Mouse (Mus musculus) neural tube, embryonic 13.5 days (tissue): ENCODE results near the gene Fam163a. TPM values are rescaled to one million over a fixed set of nuclear protein-coding genes. Genes with fewer than 3 reads are reported as not detected.
"Not testable (repeated sequence)": the region's sequence is repeated elsewhere in the genome, so short reads cannot be mapped to it uniquely, and the experiment has no call there.

Experiments
- ATAC-seq: fragments of 200-750 bp; cut with Nextera tagmentation; 2 replicates; pipeline ENCODE4 v1.8.0; 2017; ENCODE audit warnings: low read depth, mild to moderate bottlenecking, moderate TSS enrichment, moderate library complexity
- H3K27ac ChIP-seq: fragments of 300-500 bp; sonication (generic); replicated peaks from 2 replicates; pipeline ENCODE4 v1.5.1; 2015; ENCODE audit warnings: moderate library complexity, mild to moderate bottlenecking, inconsistent platforms
- H3K27me3 ChIP-seq: fragments of 300-500 bp; sonication (generic); 2 replicates; pipeline ENCODE4 v1.6.1; 2015; ENCODE audit warnings: mild to moderate bottlenecking, inconsistent platforms
- H3K36me3 ChIP-seq: fragments of 300-500 bp; sonication (generic); 2 replicates; pipeline ENCODE4 v1.6.1; 2015; ENCODE audit warnings: mild to moderate bottlenecking, inconsistent platforms
- H3K4me1 ChIP-seq: fragments of 300-500 bp; sonication (generic); replicated peaks from 2 replicates; pipeline ENCODE4 v1.6.1; 2015; ENCODE audit warnings: inconsistent platforms
- H3K4me2 ChIP-seq: fragments of 300-500 bp; sonication (generic); 2 replicates; pipeline ENCODE4 v1.6.1; 2015; ENCODE audit warnings: inconsistent platforms, mild to moderate bottlenecking, moderate library complexity
- H3K4me3 ChIP-seq: fragments of 300-500 bp; sonication (generic); 2 replicates; pipeline ENCODE4 v1.5.1; 2015; ENCODE audit warnings: mild to moderate bottlenecking, inconsistent platforms
- H3K9ac ChIP-seq: fragments of 300-500 bp; sonication (generic); 2 replicates; pipeline ENCODE4 v1.6.1; 2015; ENCODE audit warnings: moderate library complexity, mild to moderate bottlenecking, inconsistent platforms
- H3K9me3 ChIP-seq: fragments of 300-500 bp; sonication (generic); 2 replicates; pipeline ENCODE4 v1.6.1; 2016; ENCODE audit warnings: inconsistent platforms
- WGBS: fragments of 180-500 bp; shearing (Covaris S2); methylation state at CpG from one replicate; pipeline ENCODE4 v1.1.7; 2015; 5-methylcytosine and 5-hydroxymethylcytosine counted together
- polyA plus RNA-seq: library from polyadenylated mRNA; unstranded; fragments of >200 nt; fragmentation: Nextera tagmentation; extraction: Ambion mirVana; gene quantifications from 2 replicates; pipeline ENCODE4 v1.2.1, GENCODE M21; 2015

The Fam163a gene
- polyA plus RNA-seq, result 6.2 and 7.2 TPM in 2 replicates

GRCm38 (mm10) chr1:156204656-156205131, at the start of gene Fam163a:
Gene Fam163a, minus strand, starts transcription at chr1:156205026.
- H3K9me3 ChIP-seq, result no peaks in the 10 kb centered on the region
- ATAC-seq, result peak; percentile 78
- no peaks in the 10 kb centered on the region for H3K36me3 ChIP-seq
- peak within 1 kb of the TSS; percentile 70 for H3K4me2 ChIP-seq
- H3K9ac ChIP-seq, result peak within 1 kb of the TSS; percentile 72
- H3K4me3 ChIP-seq, result peak within 1 kb of the TSS; percentile 42
- peaks cover 31% of the 10 kb centered on the region for H3K4me1 ChIP-seq
- peak within 1 kb of the TSS; percentile 34 for H3K27ac ChIP-seq
- under 1% methylated on average over 44 of the region's 44 CpGs for WGBS
- peaks cover 55% of the 10 kb centered on the region for H3K27me3 ChIP-seq

- not testable (repeated sequence) for H3K4me1 ChIP-seq, H3K27me3 ChIP-seq, H3K4me2 ChIP-seq, H3K9me3 ChIP-seq, H3K27ac ChIP-seq, H3K9ac ChIP-seq, H3K36me3 ChIP-seq, ATAC-seq, H3K4me3 ChIP-seq
- whole genome bisulfite sequencing, result 89% methylated on average over 4 of the region's 4 CpGs
Observed at GRCm38 (mm10) chr1:156251096-156251495, 46.3 kb upstream of the Fam163a start.

GRCm38 (mm10) chr1:156247893-156248292, 43.1 kb upstream of the Fam163a start:
- H3K4me1 ChIP-seq, result no peaks in the 10 kb centered on the region
- H3K9ac ChIP-seq, result no peak overlapping the region
- 65% methylated on average over 3 of the region's 3 CpGs for WGBS
- no peaks in the 10 kb centered on the region for H3K36me3 ChIP-seq
- no peaks in the 10 kb centered on the region for H3K9me3 ChIP-seq
- no peaks in the 10 kb centered on the region for H3K27me3 ChIP-seq
- H3K4me2 ChIP-seq, result no peak overlapping the region
- ATAC-seq, result no peak
- no peak overlapping the region for H3K4me3 ChIP-seq
- no peak overlapping the region for H3K27ac ChIP-seq

GRCm38 (mm10) chr1:156241713-156242348, 37.0 kb upstream of the Fam163a start:
- H3K4me3 ChIP-seq, result no peak overlapping the region
- no peaks in the 10 kb centered on the region for H3K4me1 ChIP-seq
- no peaks in the 10 kb centered on the region for H3K27me3 ChIP-seq
- WGBS, result 9% methylated on average over 14 of the region's 14 CpGs
- H3K27ac ChIP-seq, result no peak overlapping the region
- no peaks in the 10 kb centered on the region for H3K36me3 ChIP-seq
- H3K9ac ChIP-seq, result no peak overlapping the region
- no peaks in the 10 kb centered on the region for H3K9me3 ChIP-seq
- no peak overlapping the region for H3K4me2 ChIP-seq
- peak; percentile 61; the same call in 1 of the 2 replicates for ATAC-seq

DNA sequence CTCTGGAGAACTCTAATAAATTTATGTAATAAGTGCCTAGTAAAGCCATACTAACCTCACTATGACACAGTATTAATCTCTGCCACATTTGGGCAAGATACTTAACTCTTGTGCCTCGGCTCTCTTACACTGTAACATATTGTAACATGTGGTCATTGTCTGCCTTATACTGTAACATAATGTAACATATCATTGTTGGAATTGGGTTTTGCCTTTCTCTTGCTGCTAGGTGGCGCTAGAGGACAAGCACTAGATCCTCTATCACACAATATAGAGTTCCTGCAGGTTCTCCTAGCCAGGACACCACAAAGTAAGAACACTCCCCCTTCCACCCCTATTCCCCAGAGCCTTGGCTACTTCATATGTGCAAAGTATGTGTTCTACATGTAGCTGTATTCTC, 36.2 kb upstream of the Fam163a start:
- H3K27ac ChIP-seq, result no peak overlapping the region
- no peaks in the 10 kb centered on the region for H3K4me1 ChIP-seq
- H3K27me3 ChIP-seq, result no peaks in the 10 kb centered on the region
- H3K4me2 ChIP-seq, result no peak overlapping the region
- H3K9me3 ChIP-seq, result no peaks in the 10 kb centered on the region
- 44% methylated on average over 2 of the region's 2 CpGs for WGBS
- no peak overlapping the region for H3K9ac ChIP-seq
- no peaks in the 10 kb centered on the region for H3K36me3 ChIP-seq
- no peak overlapping the region for H3K4me3 ChIP-seq
- no peak for ATAC-seq

- Histone ChIP-seq H3K4me3 (no peak overlapping the region), H3K27me3 (no peaks in the 10 kb centered on the region), H3K4me1 (peaks cover 15% of the 10 kb centered on the region), H3K9ac (no peak overlapping the region), H3K27ac (peak overlapping the region; percentile 46), H3K36me3 (no peaks in the 10 kb centered on the region), H3K9me3 (no peaks in the 10 kb centered on the region), H3K4me2 (no peak overlapping the region)
- peak; percentile 24; the same call in 1 of the 2 replicates for ATAC-seq
- WGBS, result 72% methylated on average over 6 of the region's 6 CpGs
Observed at GRCm38 (mm10) chr1:156231122-156231521, 26.3 kb upstream of the Fam163a start.

GRCm38 (mm10) chr1:156230339-156231089, 25.7 kb upstream of the Fam163a start:
- Histone ChIP-seq H3K4me1 (peaks cover 15% of the 10 kb centered on the region), H3K4me3 (no peak overlapping the region), H3K27me3 (no peaks in the 10 kb centered on the region), H3K9me3 (no peaks in the 10 kb centered on the region), H3K4me2 (0 out of 2 replicates have a peak overlapping the region, but pooled peaks have one; percentile 18), H3K9ac (no peak overlapping the region), H3K27ac (peak overlapping the region; percentile 46), H3K36me3 (no peaks in the 10 kb centered on the region)
- 37% methylated on average over 9 of the region's 9 CpGs for WGBS
- ATAC-seq, result peak; percentile 81

GRCm38 (mm10) chr1:156229448-156229847, 24.6 kb upstream of the Fam163a start:
- Histone ChIP-seq H3K9me3 (no peaks in the 10 kb centered on the region), H3K27ac (no peak overlapping the region), H3K9ac (no peak overlapping the region), H3K4me3 (no peak overlapping the region), H3K4me1 (peaks cover 15% of the 10 kb centered on the region), H3K36me3 (no peaks in the 10 kb centered on the region), H3K4me2 (no peak overlapping the region), H3K27me3 (no peaks in the 10 kb centered on the region)
- WGBS, result 30% methylated on average over 7 of the region's 7 CpGs
- ATAC-seq, result no peak

DNA sequence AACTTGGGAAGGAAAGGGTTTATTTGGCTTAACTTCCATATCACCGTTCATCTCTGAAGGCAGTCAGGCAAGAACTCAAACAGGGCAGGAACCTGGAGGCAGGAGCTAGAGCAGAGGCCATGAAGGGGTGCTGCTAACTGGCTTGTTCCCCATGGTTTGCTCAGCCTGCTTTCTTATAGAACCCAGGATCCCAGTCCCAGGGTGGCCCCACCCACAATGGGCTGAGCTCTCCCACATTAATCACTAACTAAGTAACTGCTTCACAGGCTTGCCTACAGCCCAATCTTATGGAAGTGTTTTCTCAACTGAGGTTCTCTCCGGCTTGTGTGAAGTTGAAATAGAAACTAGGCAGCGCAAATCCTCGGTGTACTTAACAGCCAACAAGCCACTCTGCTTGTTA, 23.9 kb upstream of the Fam163a start:
- Histone ChIP-seq H3K9me3 (no peaks in the 10 kb centered on the region), H3K27me3 (no peaks in the 10 kb centered on the region), H3K27ac (no peak overlapping the region), H3K4me1 (peaks cover 15% of the 10 kb centered on the region), H3K9ac (no peak overlapping the region), H3K36me3 (no peaks in the 10 kb centered on the region), H3K4me3 (no peak overlapping the region), H3K4me2 (no peak overlapping the region)
- WGBS, result 84% methylated on average over 4 of the region's 4 CpGs
- ATAC-seq, result no peak

- ATAC-seq, result no peak
- H3K4me1 ChIP-seq, result peaks cover 29% of the 10 kb centered on the region
- H3K4me3 ChIP-seq, result no peak overlapping the region
- H3K27me3 ChIP-seq, result no peaks in the 10 kb centered on the region
- H3K4me2 ChIP-seq, result no peak overlapping the region
- H3K9me3 ChIP-seq, result no peaks in the 10 kb centered on the region
- H3K27ac ChIP-seq, result no peak overlapping the region
- H3K36me3 ChIP-seq, result no peaks in the 10 kb centered on the region
- WGBS, result 68% methylated on average over 5 of the region's 5 CpGs
- no peak overlapping the region for H3K9ac ChIP-seq
Observed at GRCm38 (mm10) chr1:156226903-156227302, 22.1 kb upstream of the Fam163a start.

- Histone ChIP-seq H3K9ac (0 out of 2 replicates have a peak overlapping the region, but pooled peaks have one; percentile 3), H3K4me2 (no peak overlapping the region), H3K9me3 (no peaks in the 10 kb centered on the region), H3K27me3 (no peaks in the 10 kb centered on the region), H3K4me3 (no peak overlapping the region), H3K36me3 (no peaks in the 10 kb centered on the region), H3K27ac (no peak overlapping the region), H3K4me1 (peaks cover 14% of the 10 kb centered on the region)
- no peak for ATAC-seq
- WGBS, result 49% methylated on average over 13 of the region's 13 CpGs
Observed at GRCm38 (mm10) chr1:156222205-156223000, 17.6 kb upstream of the Fam163a start.

- H3K4me3 ChIP-seq, result no peak overlapping the region
- H3K4me1 ChIP-seq, result peaks cover 14% of the 10 kb centered on the region
- ATAC-seq, result no peak
- no peak overlapping the region for H3K27ac ChIP-seq
- no peak overlapping the region for H3K9ac ChIP-seq
- H3K27me3 ChIP-seq, result no peaks in the 10 kb centered on the region
- WGBS, result 36% methylated on average over 2 of the region's 2 CpGs
- H3K4me2 ChIP-seq, result no peak overlapping the region
- H3K9me3 ChIP-seq, result no peaks in the 10 kb centered on the region
- H3K36me3 ChIP-seq, result no peaks in the 10 kb centered on the region
Observed at GRCm38 (mm10) chr1:156221327-156221726, 16.5 kb upstream of the Fam163a start.
